Mouse (Mus musculus) lung, adult 2 months (tissue): ENCODE results near the gene Adgrg1.

Experiments used
- CTCF ChIP-seq: fragments of 200-500 bp; IDR thresholded peaks from 2 replicates; pipeline ENCODE4 v1.5.1; 2011; ENCODE audit warnings: mild to moderate bottlenecking, low read length, control low read depth; ENCODE audit not compliant: insufficient read depth
- POLR2A ChIP-seq: fragments of 200-500 bp; IDR thresholded peaks from 2 replicates; pipeline ENCODE4 v1.6.1; 2011; ENCODE audit warnings: low read depth, mild to moderate bottlenecking, control low read depth, low read length, borderline replicate concordance; ENCODE audit errors: extremely low read depth

DNA sequence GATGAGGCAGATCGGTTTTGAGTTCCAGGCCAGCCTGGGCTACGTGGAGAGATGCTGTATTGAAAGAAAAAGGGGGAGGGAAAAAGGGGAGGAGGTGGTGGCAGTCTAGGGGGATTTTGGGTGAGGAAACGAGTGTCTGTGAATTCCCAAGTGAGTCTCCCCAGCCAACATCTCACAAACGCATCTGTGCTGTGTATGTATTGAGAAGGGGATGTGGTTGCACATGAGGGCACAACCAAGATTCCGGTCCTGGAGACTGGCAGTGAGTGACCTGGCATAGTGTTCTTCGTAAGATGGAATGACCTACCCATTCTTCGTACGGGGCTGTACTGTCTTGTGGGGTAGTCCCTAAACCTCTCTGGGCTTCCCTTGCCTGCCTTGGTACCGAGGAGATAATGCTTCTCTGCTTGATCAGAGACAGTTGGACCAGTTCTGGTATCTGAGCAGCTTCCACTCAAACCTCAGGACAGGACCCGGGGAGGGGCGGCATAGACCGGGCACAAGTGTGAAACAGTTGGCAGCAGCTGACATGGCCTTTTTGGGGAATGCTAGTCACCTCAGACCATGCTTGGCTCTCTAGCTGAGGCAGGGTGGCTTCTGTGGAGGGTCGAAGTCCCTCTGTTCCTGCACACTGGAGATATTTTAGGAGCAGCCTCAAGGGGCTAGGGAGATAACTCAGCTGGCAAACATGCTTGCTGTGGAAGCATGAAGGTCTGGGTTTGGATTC, 4.2 kb downstream of the Adgrg1 start:
- TF ChIP-seq CTCF (no peak), POLR2A (no peak)
